Mouse (Mus musculus): ENCODE results near the gene Zfp324.

DNA sequence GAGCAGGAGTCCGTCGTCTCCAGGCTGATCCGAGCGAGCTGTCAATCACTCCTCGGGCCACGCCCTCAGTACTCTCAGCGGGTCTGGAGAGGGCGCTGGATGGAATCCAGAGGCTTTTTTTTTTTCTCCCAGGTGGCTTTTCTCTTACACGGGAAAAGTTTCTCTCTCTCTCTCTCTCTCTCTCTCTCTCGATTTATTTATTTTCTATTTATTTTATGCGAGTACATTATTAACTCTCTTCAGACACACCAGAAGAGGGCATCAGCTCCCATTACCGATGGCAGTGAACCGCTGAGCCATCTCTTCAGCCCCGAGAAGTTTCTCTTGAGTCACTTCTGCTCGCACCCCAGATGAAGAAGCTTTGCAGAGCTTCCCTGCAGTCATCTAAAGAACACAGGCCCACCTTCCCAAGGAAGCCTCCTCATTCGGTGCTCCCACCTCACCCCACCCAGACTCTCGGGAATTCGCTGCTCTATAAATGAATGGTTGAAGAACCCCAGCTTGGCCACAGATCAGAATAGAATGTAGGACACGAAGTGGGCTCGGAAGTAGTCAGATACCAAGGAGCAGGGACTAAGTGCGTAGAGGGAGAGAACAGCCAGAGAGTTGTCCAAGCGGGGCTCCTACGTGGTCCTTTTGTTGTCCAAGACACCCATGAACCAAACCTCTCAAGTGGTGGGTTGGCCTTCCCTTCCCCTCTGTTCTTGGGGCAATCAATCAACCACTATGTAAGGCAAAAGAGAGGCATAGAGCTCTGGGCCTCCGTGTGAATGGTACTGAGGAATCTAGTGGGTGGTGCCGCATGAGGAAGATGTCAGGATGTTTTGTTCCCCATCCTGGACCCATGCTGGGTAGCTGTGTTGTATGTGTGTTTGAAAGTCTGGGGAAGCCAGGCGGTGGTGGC, 44.6 kb downstream of the Zfp324 start, which contains the start of gene Zbtb45:
- TF ChIP-seq CTCF (IDR thresholded peaks at IDR 0.05) (no peak), POLR2A (IDR thresholded peaks at IDR 0.05; ENCODE audit: insufficient read depth, low read depth, low read length) (no peak), EP300 (IDR thresholded peaks at IDR 0.05; ENCODE audit: insufficient read depth, low read depth, low read length) (no peak)

Measured in heart, adult 2 months (tissue).